Mouse (Mus musculus): ENCODE measurements at regions not wholly inside any gene's neighbourhood (a gene's known extent, or its start where the extent isn't known, plus 50 kb on each side); places are given as distances from the start of the nearest gene placed in this dataset.
A peak's percentile ranks its signal among the peaks of the same experiment; 100 is the strongest.
"Not testable (repeated sequence)": the region's sequence is repeated elsewhere in the genome, so short reads cannot be mapped to it uniquely, and the experiment has no call there.

DNA sequence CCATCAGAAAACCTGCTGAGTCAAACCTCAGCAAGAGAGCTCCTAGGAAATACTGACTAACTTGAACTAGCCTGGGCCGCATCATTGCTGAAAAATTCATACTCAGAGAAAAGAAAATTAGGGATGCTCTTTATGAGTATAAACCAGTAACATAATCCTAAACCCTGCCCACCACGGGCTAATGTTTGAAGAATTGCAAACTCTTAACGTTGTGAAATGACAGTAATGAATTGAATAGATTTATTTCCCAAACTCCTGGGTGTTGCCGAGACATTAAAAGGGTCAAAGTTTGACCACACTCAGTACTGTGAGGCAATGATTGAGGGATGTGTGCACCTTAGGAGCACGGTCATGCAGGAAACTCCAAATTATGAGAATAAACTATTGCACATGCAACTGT is 125.3 kb downstream of the Gipc2 start:
- H3K4me2 ChIP-seq (replicated peaks; ENCODE audit: low read depth) = no peak overlapping the region
- no peak overlapping the region for H3K4me3 ChIP-seq (ENCODE audit: low read depth, low read length)
- H3K27ac ChIP-seq (replicated peaks) = no peak overlapping the region
- H3K36me3 ChIP-seq (ENCODE audit: control insufficient read depth, insufficient read depth, low read length) = no peaks in the 10 kb centered on the region
- DNase-seq (ENCODE audit: low spot score) (no peak), ATAC-seq (ENCODE audit: low FRiP score, low TSS enrichment) (no peak)
- H3K27me3 ChIP-seq (ENCODE audit: control insufficient read depth, insufficient read depth, low read length) = no peaks in the 10 kb centered on the region
- no peak for TF ChIP-seq EP300 (optimal IDR thresholded peaks at IDR 0.05)
- no peak for TF ChIP-seq CTCF (IDR thresholded peaks at IDR 0.05; ENCODE audit: low read depth)
- no peak overlapping the region for H3K9ac ChIP-seq (ENCODE audit: low read length)
- H3K9me3 ChIP-seq (ENCODE audit: control insufficient read depth, low read length) = no peaks in the 10 kb centered on the region
- H3K4me1 ChIP-seq (replicated peaks; ENCODE audit: control insufficient read depth, insufficient read depth) = no peaks in the 10 kb centered on the region
- 43% methylated on average over 5 of the region's 5 CpGs for WGBS

DNA sequence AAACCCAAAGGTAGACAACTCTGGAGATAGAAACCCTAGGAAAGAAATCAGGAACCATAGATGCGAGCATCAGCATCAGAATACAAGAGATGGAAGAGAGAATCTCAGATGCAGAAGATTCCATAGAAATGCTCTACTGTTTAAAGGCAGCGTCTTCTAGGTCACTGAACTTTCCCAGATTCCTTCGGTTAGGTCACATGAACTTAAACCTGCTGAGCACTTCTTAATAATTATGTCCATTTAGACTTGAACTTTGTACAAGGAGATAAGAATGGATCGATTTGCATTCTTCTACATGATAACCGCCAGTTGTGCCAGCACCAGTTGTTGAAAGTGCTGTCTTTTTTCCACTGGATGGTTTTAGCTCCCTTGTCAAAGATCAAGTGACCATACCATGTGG is 129.2 kb downstream of the Gipc2 start:
- H3K4me1 ChIP-seq (replicated peaks; ENCODE audit: control insufficient read depth, insufficient read depth); ATAC-seq (ENCODE audit: low FRiP score, low TSS enrichment); DNase-seq (ENCODE audit: low spot score); H3K4me3 ChIP-seq (ENCODE audit: low read depth, low read length); H3K36me3 ChIP-seq (ENCODE audit: control insufficient read depth, insufficient read depth, low read length); H3K4me2 ChIP-seq (replicated peaks; ENCODE audit: low read depth); H3K27ac ChIP-seq (replicated peaks); H3K9ac ChIP-seq (ENCODE audit: low read length); H3K9me3 ChIP-seq (ENCODE audit: control insufficient read depth, low read length); H3K27me3 ChIP-seq (ENCODE audit: control insufficient read depth, insufficient read depth, low read length): not testable (repeated sequence)
- WGBS = 75% methylated on average over 5 of the region's 5 CpGs

DNA sequence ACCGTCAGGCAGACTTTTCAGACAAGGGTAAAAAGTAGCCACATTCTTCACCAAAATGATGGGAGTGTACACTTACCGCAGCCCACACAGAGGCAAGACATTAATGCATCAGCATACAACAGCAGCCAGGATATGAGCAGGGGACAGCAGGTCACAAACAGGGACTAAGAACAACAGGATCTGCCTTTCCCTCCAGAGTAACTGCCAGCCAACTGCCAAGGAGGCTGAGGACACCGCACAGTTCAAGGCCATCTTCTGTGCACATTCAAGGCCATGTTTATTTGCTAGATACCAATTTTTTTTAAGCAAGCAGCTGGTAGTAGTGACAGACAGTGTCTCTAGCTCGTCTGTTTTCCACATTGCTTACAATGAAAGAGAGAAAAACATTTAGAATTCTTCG is 130.6 kb downstream of the Gipc2 start:
- Histone ChIP-seq H3K4me1 (replicated peaks; ENCODE audit: control insufficient read depth, insufficient read depth) (no peaks in the 10 kb centered on the region), H3K36me3 (ENCODE audit: control insufficient read depth, insufficient read depth, low read length) (no peaks in the 10 kb centered on the region), H3K4me2 (replicated peaks; ENCODE audit: low read depth) (no peak overlapping the region), H3K9me3 (ENCODE audit: control insufficient read depth, low read length) (no peaks in the 10 kb centered on the region), H3K27me3 (ENCODE audit: control insufficient read depth, insufficient read depth, low read length) (no peaks in the 10 kb centered on the region), H3K9ac (ENCODE audit: low read length) (no peak overlapping the region), H3K27ac (replicated peaks) (no peak overlapping the region), H3K4me3 (ENCODE audit: low read depth, low read length) (no peak overlapping the region)
- 69% methylated on average over 5 of the region's 5 CpGs for WGBS
- DNase-seq (ENCODE audit: low spot score) = no peak
- no peak for ATAC-seq (ENCODE audit: low FRiP score, low TSS enrichment)
- TF ChIP-seq CTCF (IDR thresholded peaks at IDR 0.05; ENCODE audit: low read depth) = no peak
- no peak for TF ChIP-seq EP300 (optimal IDR thresholded peaks at IDR 0.05)

DNA sequence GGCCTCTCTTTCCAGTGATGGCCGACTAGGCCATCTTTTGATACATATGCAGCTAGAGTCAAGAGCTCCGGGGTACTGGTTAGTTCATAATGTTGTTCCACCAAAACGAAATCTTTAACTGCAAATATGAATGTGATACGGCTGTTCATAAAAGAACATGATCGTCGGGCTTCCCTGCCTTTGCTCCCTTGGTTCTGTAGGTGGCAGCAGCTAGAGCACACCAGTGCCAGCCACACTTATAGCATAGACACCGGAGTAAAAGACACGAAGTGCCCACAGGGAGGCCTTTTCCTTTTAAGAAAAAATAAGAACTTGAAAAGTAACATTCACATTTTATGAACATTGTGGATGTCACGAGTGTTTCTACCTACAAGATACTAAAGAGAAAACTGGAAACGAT is 131.3 kb downstream of the Gipc2 start:
- no peaks in the 10 kb centered on the region for H3K27me3 ChIP-seq (ENCODE audit: control insufficient read depth, insufficient read depth, low read length)
- H3K4me1 ChIP-seq (replicated peaks; ENCODE audit: control insufficient read depth, insufficient read depth) = no peaks in the 10 kb centered on the region
- no peaks in the 10 kb centered on the region for H3K9me3 ChIP-seq (ENCODE audit: control insufficient read depth, low read length)
- 83% methylated on average over 10 of the region's 10 CpGs for WGBS
- H3K27ac ChIP-seq (replicated peaks) = no peak overlapping the region
- H3K4me3 ChIP-seq (ENCODE audit: low read depth, low read length) = no peak overlapping the region
- no peak overlapping the region for H3K9ac ChIP-seq (ENCODE audit: low read length)
- no peak overlapping the region for H3K4me2 ChIP-seq (replicated peaks; ENCODE audit: low read depth)
- H3K36me3 ChIP-seq (ENCODE audit: control insufficient read depth, insufficient read depth, low read length) = no peaks in the 10 kb centered on the region
- DNase-seq (ENCODE audit: low spot score) (no peak), ATAC-seq (ENCODE audit: low FRiP score, low TSS enrichment) (no peak)
- peak; percentile 29 for TF ChIP-seq CTCF (IDR thresholded peaks at IDR 0.05; ENCODE audit: low read depth)
- no peak for TF ChIP-seq EP300 (optimal IDR thresholded peaks at IDR 0.05)

DNA sequence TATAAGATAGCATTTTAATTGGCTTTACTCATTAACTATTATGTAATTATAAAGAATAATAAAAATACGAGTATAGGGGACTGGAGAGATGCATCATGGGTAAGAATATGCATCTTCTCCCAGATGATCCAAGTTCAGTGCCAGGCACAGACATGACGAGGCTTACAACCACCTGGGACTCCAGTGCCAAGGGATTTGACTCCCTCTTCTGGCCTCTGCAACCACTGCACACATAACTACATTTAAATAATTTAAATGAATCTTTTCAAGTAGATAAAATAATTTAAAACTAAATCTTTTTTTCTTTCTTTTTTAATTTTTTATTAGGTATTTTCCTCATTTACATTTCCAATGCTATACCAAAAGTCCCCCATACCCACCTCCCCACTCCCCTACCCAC is 131.8 kb downstream of the Gipc2 start:
- ATAC-seq (ENCODE audit: low FRiP score, low TSS enrichment) (no peak), DNase-seq (ENCODE audit: low spot score) (no peak)
- Histone ChIP-seq H3K9ac (ENCODE audit: low read length) (no peak overlapping the region), H3K27me3 (ENCODE audit: control insufficient read depth, insufficient read depth, low read length) (no peaks in the 10 kb centered on the region), H3K4me2 (replicated peaks; ENCODE audit: low read depth) (no peak overlapping the region), H3K36me3 (ENCODE audit: control insufficient read depth, insufficient read depth, low read length) (no peaks in the 10 kb centered on the region), H3K4me1 (replicated peaks; ENCODE audit: control insufficient read depth, insufficient read depth) (no peaks in the 10 kb centered on the region), H3K27ac (replicated peaks) (no peak overlapping the region), H3K4me3 (ENCODE audit: low read depth, low read length) (no peak overlapping the region), H3K9me3 (ENCODE audit: control insufficient read depth, low read length) (no peaks in the 10 kb centered on the region)
- 71% methylated on average over 2 of the region's 2 CpGs for WGBS
- TF ChIP-seq CTCF (IDR thresholded peaks at IDR 0.05; ENCODE audit: low read depth) (peak; percentile 37), EP300 (optimal IDR thresholded peaks at IDR 0.05) (no peak)

DNA sequence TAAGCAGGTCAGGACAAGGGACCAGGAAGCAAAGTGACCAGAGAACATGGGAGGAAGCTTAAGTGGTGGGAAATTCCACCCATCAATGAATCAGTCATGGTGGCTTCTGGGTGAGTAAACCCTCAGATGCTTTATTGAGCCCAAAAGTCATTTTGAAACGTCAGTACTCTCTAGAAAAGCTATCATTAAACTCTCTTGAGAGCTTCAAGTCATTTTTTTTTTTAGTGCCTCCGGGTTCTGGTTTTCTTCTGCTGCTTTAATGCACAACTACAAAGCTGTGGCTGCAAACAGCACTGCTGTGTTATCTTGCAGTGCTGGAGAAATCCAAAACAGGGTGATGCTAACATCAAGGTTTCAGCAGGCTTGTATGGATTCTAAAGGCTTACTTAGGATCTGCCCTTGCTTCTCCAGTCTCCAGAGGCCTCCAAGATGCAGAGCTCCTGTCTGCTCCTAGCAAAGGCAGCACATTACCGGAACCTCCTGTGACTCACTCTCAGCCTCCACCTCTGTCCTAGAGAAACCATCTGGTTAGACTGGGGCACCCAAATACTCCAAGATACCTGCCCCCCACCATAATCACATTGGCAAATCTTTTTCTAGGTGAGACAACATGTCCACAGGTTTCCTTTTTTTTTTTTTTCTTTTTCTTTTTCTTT is 133.2 kb downstream of the Gipc2 start:
- 52% methylated on average over 3 of the region's 3 CpGs for WGBS
- Histone ChIP-seq H3K9ac (ENCODE audit: low read length) (no peak overlapping the region), H3K36me3 (ENCODE audit: control insufficient read depth, insufficient read depth, low read length) (no peaks in the 10 kb centered on the region), H3K4me1 (replicated peaks; ENCODE audit: control insufficient read depth, insufficient read depth) (no peaks in the 10 kb centered on the region), H3K4me2 (replicated peaks; ENCODE audit: low read depth) (no peak overlapping the region), H3K27ac (replicated peaks) (no peak overlapping the region), H3K9me3 (ENCODE audit: control insufficient read depth, low read length) (no peaks in the 10 kb centered on the region), H3K4me3 (ENCODE audit: low read depth, low read length) (no peak overlapping the region), H3K27me3 (ENCODE audit: control insufficient read depth, insufficient read depth, low read length) (no peaks in the 10 kb centered on the region)
- no peak for TF ChIP-seq EP300 (optimal IDR thresholded peaks at IDR 0.05)
- TF ChIP-seq CTCF (IDR thresholded peaks at IDR 0.05; ENCODE audit: low read depth) = no peak
- no peak for DNase-seq (ENCODE audit: low spot score)
- ATAC-seq (ENCODE audit: low FRiP score, low TSS enrichment) = no peak

Data from stomach, postnatal 0 days (tissue).